Mouse (Mus musculus) ES-E14 (cell line): ENCODE measurements at regions not wholly inside any gene's neighbourhood (a gene's known extent, or its start where the extent isn't known, plus 50 kb on each side); places are given as distances from the start of the nearest gene placed in this dataset.

ENCODE experiments used
- CHD2 ChIP-seq: IDR thresholded peaks from 2 replicates; pipeline ENCODE4 v1.6.1; 2014; ENCODE audit warnings: mild to moderate bottlenecking, low read depth, low read length, inconsistent platforms
- HCFC1 ChIP-seq: IDR thresholded peaks from 2 replicates; pipeline ENCODE4 v1.6.1; 2012; ENCODE audit warnings: low read length, inconsistent platforms, borderline replicate concordance; ENCODE audit not compliant: insufficient read depth
- MAFK ChIP-seq: IDR thresholded peaks from 2 replicates; pipeline ENCODE4 v1.6.1; 2014; ENCODE audit warnings: mild to moderate bottlenecking, low read depth, low read length, inconsistent platforms; ENCODE audit not compliant: insufficient read depth
- ZC3H11A ChIP-seq: IDR thresholded peaks from 2 replicates; pipeline ENCODE4 v1.6.1; 2012; ENCODE audit warnings: low read depth, mild to moderate bottlenecking, inconsistent platforms, low read length, borderline replicate concordance
- ZNF384 ChIP-seq: IDR thresholded peaks from 2 replicates; pipeline ENCODE4 v1.6.1; 2012; ENCODE audit warnings: low read depth, low read length, inconsistent platforms

- TF ChIP-seq MAFK, result no peak
- no peak for TF ChIP-seq HCFC1
- no peak for TF ChIP-seq ZC3H11A
- no peak for TF ChIP-seq ZNF384
- no peak for TF ChIP-seq CHD2
Measured at GRCm38 (mm10) chr2:178850769-178851168, 420.4 kb downstream of the Cdh26 start.
